Mouse (Mus musculus) liver, embryonic 14.5 days (tissue): Measurements from ENCODE around the gene Eif5a2. TPM values are rescaled to one million over a fixed set of nuclear protein-coding genes. Genes with fewer than 3 reads are reported as not detected.
"Not testable (repeated sequence)": the region's sequence is repeated elsewhere in the genome, so short reads cannot be mapped to it uniquely, and the experiment has no call there.

Source experiments
- ATAC-seq: fragments of 200-750 bp; cut with Nextera tagmentation; 2 replicates; pipeline ENCODE4 v1.8.0; 2017; ENCODE audit warnings: moderate number of reproducible peaks, mild to moderate bottlenecking, moderate library complexity; ENCODE audit not compliant: insufficient read depth
- DNase-seq, 3 experiments: peaks; one replicate each; pipeline ENCODE4 v3.0.0-alpha.2; 2012 to 2013; ENCODE audit warnings: low read depth in 3 of 3, low spot score in 3 of 3
- H3K27ac ChIP-seq: fragments of 300-500 bp; sonication (generic); 2 replicates; pipeline ENCODE4 v1.5.1; 2014; ENCODE audit warnings: moderate library complexity, mild to moderate bottlenecking, control low read depth, inconsistent platforms
- H3K27me3 ChIP-seq: fragments of 300-500 bp; sonication (generic); 2 replicates; pipeline ENCODE4 v1.6.1; 2014; ENCODE audit warnings: mild to moderate bottlenecking, low read length, moderate library complexity; ENCODE audit not compliant: control insufficient read depth, insufficient read depth
- H3K36me3 ChIP-seq: fragments of 300-500 bp; sonication (generic); replicated peaks from 2 replicates; pipeline ENCODE4 v1.6.1; 2014; ENCODE audit warnings: low read depth; ENCODE audit not compliant: control insufficient read depth, insufficient read depth
- H3K4me1 ChIP-seq, 2 experiments: fragments of 200-500 bp in 1 of 2; fragments of 300-500 bp in 1 of 2; sonication (generic) in 1 of 2; replicated peaks; 2 replicates each; pipeline ENCODE4 v1.6.1; 2012 to 2014; ENCODE audit warnings: antibody characterized with exemption in 1 of 2, inconsistent platforms in 1 of 2, low read length in 1 of 2; ENCODE audit not compliant: control insufficient read depth in 2 of 2, insufficient read depth in 2 of 2
- H3K4me2 ChIP-seq: fragments of 300-500 bp; sonication (generic); 2 replicates; pipeline ENCODE4 v1.6.1; 2014; ENCODE audit warnings: low read depth, mild to moderate bottlenecking, control low read depth, moderate library complexity
- H3K4me3 ChIP-seq, 2 experiments: fragments of 200-500 bp in 1 of 2; fragments of 300-500 bp in 1 of 2; sonication (generic) in 1 of 2; 2 replicates each; pipeline ENCODE4 v1.5.1; 2012 to 2014; ENCODE audit warnings: low read depth in 2 of 2, low read length in 2 of 2, mild to moderate bottlenecking in 2 of 2, control low read depth in 1 of 2, inconsistent platforms in 1 of 2, moderate library complexity in 1 of 2; ENCODE audit not compliant: insufficient read depth in 1 of 2
- H3K9ac ChIP-seq: fragments of 300-500 bp; sonication (generic); replicated peaks from 2 replicates; pipeline ENCODE4 v1.6.1; 2014; ENCODE audit warnings: mild to moderate bottlenecking, control low read depth, moderate library complexity
- H3K9me3 ChIP-seq: fragments of 300-500 bp; sonication (generic); 2 replicates; pipeline ENCODE4 v1.6.1; 2016; ENCODE audit warnings: low read length, mixed read lengths; ENCODE audit not compliant: control insufficient read depth
- CTCF ChIP-seq: IDR thresholded peaks from 2 replicates; pipeline ENCODE4 v1.5.1; 2016; ENCODE audit warnings: antibody characterized with exemption, low read depth, control low read depth
- EP300 ChIP-seq: IDR thresholded peaks from 2 replicates; pipeline ENCODE4 v1.6.1; 2016; ENCODE audit warnings: antibody characterized with exemption, low read depth
- WGBS: fragments of 180-500 bp; shearing (Covaris S2); extraction: QIAGEN DNeasy Blood & Tissue Kit; methylation state at CpG from one replicate; pipeline ENCODE4 v1.1.7; 2014; ENCODE audit not compliant: insufficient replicate concordance; 5-methylcytosine and 5-hydroxymethylcytosine counted together
- polyA plus RNA-seq, 2 experiments: library from polyadenylated mRNA; depleted of rRNA in 1 of 2; stranded (reverse) in 1 of 2; unstranded in 1 of 2; fragments of >200 nt; fragmentation: Nextera tagmentation in 1 of 2; extraction: Ambion mirVana in 1 of 2; gene quantifications; 2 replicates each; pipeline versions ENCODE4 v1.2.1 to v1.2.3; 2012 to 2014

The Eif5a2 gene
- polyA plus RNA-seq, 2 experiments = 4.1 to 7.9 TPM

GRCm38 (mm10) chr3:28766935-28767334 lies 14.1 kb upstream of the Eif5a2 start:
- Histone ChIP-seq H3K4me3 (no peak overlapping the region), H3K4me2 (no peak overlapping the region), H3K9me3 (no peaks in the 10 kb centered on the region), H3K27me3 (no peaks in the 10 kb centered on the region), H3K9ac (no peak overlapping the region), H3K4me1 (no peaks in the 10 kb centered on the region), H3K27ac (no peak overlapping the region), H3K36me3 (no peaks in the 10 kb centered on the region)
- ATAC-seq = no peak
- 70% methylated on average over 4 of the region's 4 CpGs for WGBS
- TF ChIP-seq CTCF = no peak
- TF ChIP-seq EP300 = no peak
- no peak for DNase-seq

- Histone ChIP-seq H3K36me3 (no peaks in the 10 kb centered on the region), H3K4me3 (no peak overlapping the region), H3K4me2 (no peak overlapping the region), H3K27me3 (no peaks in the 10 kb centered on the region), H3K4me1 (no peaks in the 10 kb centered on the region), H3K27ac (no peak overlapping the region), H3K9ac (no peak overlapping the region), H3K9me3 (no peaks in the 10 kb centered on the region)
- no peak for TF ChIP-seq EP300
- TF ChIP-seq CTCF = no peak
- WGBS = 60% methylated on average over 3 of the region's 3 CpGs
- no peak for ATAC-seq
- no peak for DNase-seq
Measured at GRCm38 (mm10) chr3:28768222-28768621, 12.9 kb upstream of the Eif5a2 start.

- 51% methylated on average over 4 of the region's 4 CpGs for WGBS
- H3K9ac ChIP-seq, H3K27ac ChIP-seq, H3K4me2 ChIP-seq, H3K4me3 ChIP-seq, ATAC-seq, DNase-seq, H3K9me3 ChIP-seq, H3K36me3 ChIP-seq, H3K27me3 ChIP-seq: not testable (repeated sequence)
- peak; percentile 64 for TF ChIP-seq CTCF
- H3K4me1 ChIP-seq = peaks cover 34 to 35% of the 10 kb centered on the region in 2 experiments
Measured at GRCm38 (mm10) chr3:28772919-28773318, 8.2 kb upstream of the Eif5a2 start.

- 18% methylated on average over 7 of the region's 7 CpGs for WGBS
- Histone ChIP-seq H3K36me3 (no peaks in the 10 kb centered on the region), H3K27ac (peak overlapping the region; percentile 100), H3K4me3 (peak overlapping the region; percentile 8 to 38), H3K4me1 (peaks cover 34 to 38% of the 10 kb centered on the region in 2 experiments), H3K4me2 (peak overlapping the region; percentile 98), H3K9ac (peak overlapping the region; percentile 81), H3K27me3 (no peaks in the 10 kb centered on the region), H3K9me3 (no peaks in the 10 kb centered on the region)
- DNase-seq = peak; percentile 70 to 77 (median 74)
- TF ChIP-seq EP300 (peak; percentile 89), CTCF (no peak)
- ATAC-seq = peak; percentile 78
Measured at GRCm38 (mm10) chr3:28775361-28775760, 5.7 kb upstream of the Eif5a2 start.

- TF ChIP-seq CTCF (no peak), EP300 (peak; percentile 90)
- Histone ChIP-seq H3K4me2 (peak overlapping the region; percentile 98), H3K27me3 (no peaks in the 10 kb centered on the region), H3K36me3 (no peaks in the 10 kb centered on the region), H3K4me3 (peak overlapping the region; percentile 33 to 38), H3K27ac (peak overlapping the region; percentile 100), H3K9ac (peak overlapping the region; percentile 81), H3K9me3 (no peaks in the 10 kb centered on the region), H3K4me1 (peaks cover 40 to 43% of the 10 kb centered on the region in 2 experiments)
- 7% methylated on average over 1 of the region's 1 CpGs for WGBS
- DNase-seq (peak; percentile 80 to 87 (median 81)), ATAC-seq (peak; percentile 92)
Measured at GRCm38 (mm10) chr3:28775958-28776357, 5.1 kb upstream of the Eif5a2 start.

GRCm38 (mm10) chr3:28776491-28776890 lies 4.6 kb upstream of the Eif5a2 start:
- Histone ChIP-seq H3K27me3 (no peaks in the 10 kb centered on the region), H3K36me3 (no peaks in the 10 kb centered on the region), H3K4me3 (peak overlapping the region; percentile 33 to 38), H3K4me2 (peak overlapping the region; percentile 98), H3K9me3 (no peaks in the 10 kb centered on the region), H3K4me1 (peaks cover 40 to 43% of the 10 kb centered on the region in 2 experiments), H3K27ac (peak overlapping the region; percentile 100), H3K9ac (peak overlapping the region; percentile 81)
- DNase-seq = peak; percentile 67 to 72 (median 67)
- WGBS = 9% methylated on average over 1 of the region's 1 CpGs
- peak; percentile 69 for ATAC-seq
- TF ChIP-seq CTCF (no peak), EP300 (peak; percentile 71)
